Mouse (Mus musculus) layer of hippocampus, postnatal 10 days (tissue): ENCODE data around the gene Pdlim5. TPM values are rescaled to one million over a fixed set of nuclear protein-coding genes. Genes with fewer than 3 reads are reported as not detected.
"Not testable (repeated sequence)": the region's sequence is repeated elsewhere in the genome, so short reads cannot be mapped to it uniquely, and the experiment has no call there.

Experiments
- DNase-seq, 2 experiments: peaks; one replicate each; pipeline ENCODE4 v3.0.0; 2021; ENCODE audit warnings: low spot score in 2 of 2
- total RNA-seq, 2 experiments: library from RNA; stranded (reverse); gene quantifications; 2 replicates each; pipeline ENCODE4 v1.2.3; 2021

The Pdlim5 gene
- total RNA-seq, 2 experiments from 2014 or later = 26.3 to 27.6 TPM

GRCm38 (mm10) chr3:142191627-142192026 lies 203.9 kb downstream of the Pdlim5 start:
- not testable (repeated sequence) for DNase-seq

Other genes with a start within 250 kb of the Pdlim5 start
- 10 to 100 TPM; 13.0 to 13.7 TPM for gene Bmpr1b, start 226.3 kb downstream of the Pdlim5 start, total RNA-seq
- gene Gbp5, start 98.3 kb upstream of the Pdlim5 start, total RNA-seq = 1 to 10 TPM; 1.7 to 1.9 TPM
- gene Gbp7, start 134.6 kb upstream of the Pdlim5 start, total RNA-seq = 1 to 10 TPM; 3.3 to 3.6 TPM
- 1 to 10 TPM; 2.9 to 4.4 TPM for gene Gbp3, start 164.3 kb upstream of the Pdlim5 start, total RNA-seq
- not detected for gene Gbp2b, start 199.2 kb upstream of the Pdlim5 start, total RNA-seq
- 1 to 10 TPM; 1.1 to 1.3 TPM for gene Gbp2, start 224.9 kb upstream of the Pdlim5 start, total RNA-seq